Mouse (Mus musculus) lung, embryonic 16.5 days (tissue): ENCODE measurements at regions not wholly inside any gene's neighbourhood (a gene's known extent, or its start where the extent isn't known, plus 50 kb on each side); places are given as distances from the start of the nearest gene placed in this dataset.

Experiments used
- ATAC-seq: fragments of 200-750 bp; cut with Nextera tagmentation; 2 replicates; pipeline ENCODE4 v1.8.0; 2017; ENCODE audit warnings: low read depth, mild to moderate bottlenecking, moderate library complexity
- H3K27ac ChIP-seq: fragments of 300-500 bp; sonication (generic); 2 replicates; pipeline ENCODE4 v1.5.1; 2014; ENCODE audit warnings: mild to moderate bottlenecking, control low read depth, low read length
- H3K27me3 ChIP-seq: fragments of 300-500 bp; sonication (generic); 2 replicates; pipeline ENCODE4 v1.6.1; 2014; ENCODE audit warnings: low read depth, low read length, mixed read lengths; ENCODE audit not compliant: control insufficient read depth, insufficient read depth
- H3K36me3 ChIP-seq: fragments of 300-500 bp; sonication (generic); 2 replicates; pipeline ENCODE4 v1.6.1; 2014; ENCODE audit warnings: low read length; ENCODE audit not compliant: control insufficient read depth, insufficient read depth
- H3K4me1 ChIP-seq: fragments of 300-500 bp; sonication (generic); replicated peaks from 2 replicates; pipeline ENCODE4 v1.6.1; 2014; ENCODE audit warnings: low read length, mixed read lengths; ENCODE audit not compliant: control insufficient read depth, insufficient read depth
- H3K4me2 ChIP-seq: fragments of 300-500 bp; sonication (generic); 2 replicates; pipeline ENCODE4 v1.6.1; 2014; ENCODE audit warnings: low read depth, low read length, control low read depth
- H3K4me3 ChIP-seq: fragments of 300-500 bp; sonication (generic); 2 replicates; pipeline ENCODE4 v1.5.1; 2014; ENCODE audit warnings: mild to moderate bottlenecking, low read length, control low read depth
- H3K9ac ChIP-seq: fragments of 300-500 bp; sonication (generic); 2 replicates; pipeline ENCODE4 v1.6.1; 2014; ENCODE audit warnings: low read length, control low read depth
- H3K9me3 ChIP-seq: fragments of 300-500 bp; sonication (generic); 2 replicates; pipeline ENCODE4 v1.6.1; 2016; ENCODE audit warnings: low read length; ENCODE audit not compliant: control insufficient read depth
- WGBS: fragments of 180-500 bp; shearing (Covaris S2); extraction: QIAGEN DNeasy Blood & Tissue Kit; methylation state at CpG from one replicate; pipeline ENCODE4 v1.1.7; 2014; 5-methylcytosine and 5-hydroxymethylcytosine counted together

- H3K27me3 ChIP-seq: no peaks in the 10 kb centered on the region
- H3K27ac ChIP-seq: no peak overlapping the region
- H3K4me3 ChIP-seq: no peak overlapping the region
- no peaks in the 10 kb centered on the region for H3K9me3 ChIP-seq
- no peaks in the 10 kb centered on the region for H3K36me3 ChIP-seq
- no peaks in the 10 kb centered on the region for H3K4me1 ChIP-seq
- WGBS: 77% methylated on average over 8 of the region's 8 CpGs
- no peak for ATAC-seq
- no peak overlapping the region for H3K9ac ChIP-seq
- no peak overlapping the region for H3K4me2 ChIP-seq
These were observed 206.3 kb upstream of the Adgrl2 start for GRCm38 (mm10) chr3:149196477-149197185.

GRCm38 (mm10) chr3:149190856-149191576, 200.7 kb upstream of the Adgrl2 start:
- Histone ChIP-seq H3K4me2 (no peak overlapping the region), H3K9ac (no peak overlapping the region), H3K27me3 (no peaks in the 10 kb centered on the region), H3K9me3 (no peaks in the 10 kb centered on the region), H3K4me3 (no peak overlapping the region), H3K27ac (no peak overlapping the region), H3K36me3 (no peaks in the 10 kb centered on the region), H3K4me1 (peaks cover 5% of the 10 kb centered on the region; the same call in 1 of the 2 replicates)
- no peak for ATAC-seq
- WGBS: 70% methylated on average over 19 of the region's 19 CpGs

DNA sequence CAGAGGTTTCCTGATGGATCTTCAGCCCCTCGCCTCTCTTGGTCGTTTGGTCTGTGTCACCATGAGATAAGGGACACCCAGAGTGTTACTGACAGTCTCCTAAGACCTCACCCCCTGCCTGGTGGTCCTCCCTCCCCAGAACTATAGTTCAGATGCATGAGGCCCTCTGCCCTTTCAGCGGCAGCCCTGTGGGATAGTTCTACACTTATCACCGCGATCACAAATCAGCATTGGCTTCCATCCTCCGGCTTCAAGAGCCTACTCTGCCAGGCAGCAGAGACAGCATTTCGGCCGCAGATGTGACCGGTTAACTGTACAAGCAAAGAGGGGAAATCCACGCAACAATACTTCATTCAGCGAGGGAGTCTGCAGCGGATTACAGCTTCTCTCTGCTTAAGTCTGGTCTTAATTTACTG, 193.8 kb upstream of the Adgrl2 start:
- Histone ChIP-seq H3K36me3 (no peaks in the 10 kb centered on the region), H3K27ac (no peak overlapping the region), H3K9ac (0 out of 2 replicates have a peak overlapping the region, but pooled peaks have one; percentile 14), H3K9me3 (no peaks in the 10 kb centered on the region), H3K4me1 (peaks cover 10% of the 10 kb centered on the region), H3K27me3 (no peaks in the 10 kb centered on the region), H3K4me3 (no peak overlapping the region), H3K4me2 (peak overlapping the region; percentile 39)
- ATAC-seq: no peak
- 14% methylated on average over 12 of the region's 12 CpGs for WGBS

GRCm38 (mm10) chr3:149182095-149182494, 191.7 kb upstream of the Adgrl2 start:
- no peaks in the 10 kb centered on the region for H3K9me3 ChIP-seq
- H3K9ac ChIP-seq: no peak overlapping the region
- no peak overlapping the region for H3K4me3 ChIP-seq
- peaks cover 10% of the 10 kb centered on the region for H3K4me1 ChIP-seq
- no peaks in the 10 kb centered on the region for H3K27me3 ChIP-seq
- 71% methylated on average over 5 of the region's 5 CpGs for WGBS
- no peak for ATAC-seq
- H3K4me2 ChIP-seq: no peak overlapping the region
- H3K27ac ChIP-seq: no peak overlapping the region
- no peaks in the 10 kb centered on the region for H3K36me3 ChIP-seq

DNA sequence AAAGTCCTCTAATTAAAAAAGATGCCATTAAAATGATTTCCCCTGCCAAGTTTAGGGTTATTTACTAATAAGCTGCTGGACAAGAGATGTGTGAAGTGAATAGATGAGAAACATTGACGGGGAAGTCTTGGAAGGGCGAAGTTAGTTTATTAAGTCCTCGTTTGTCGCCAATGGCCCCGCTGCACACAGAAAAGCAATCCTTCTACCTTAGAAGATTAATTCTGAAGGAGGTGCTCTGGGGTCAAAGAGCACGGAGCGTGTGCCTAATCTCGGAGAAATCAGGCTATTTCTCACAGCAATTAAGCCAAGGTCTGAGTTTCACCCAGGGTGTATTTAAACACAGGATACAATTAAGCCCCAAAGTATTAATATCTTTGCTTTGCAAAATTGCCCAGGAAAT, 189.8 kb upstream of the Adgrl2 start:
- Histone ChIP-seq H3K4me3 (peak overlapping the region; percentile 22; the same call in 1 of the 2 replicates), H3K9ac (0 out of 2 replicates have a peak overlapping the region, but pooled peaks have one; percentile 2), H3K27ac (no peak overlapping the region), H3K9me3 (no peaks in the 10 kb centered on the region), H3K4me2 (peak overlapping the region; percentile 44), H3K36me3 (no peaks in the 10 kb centered on the region), H3K4me1 (peaks cover 12% of the 10 kb centered on the region), H3K27me3 (no peaks in the 10 kb centered on the region)
- ATAC-seq: no peak
- WGBS: 24% methylated on average over 8 of the region's 8 CpGs

GRCm38 (mm10) chr3:149179486-149180116, 189.2 kb upstream of the Adgrl2 start:
- WGBS: 37% methylated on average over 11 of the region's 11 CpGs
- Histone ChIP-seq H3K27ac (no peak overlapping the region), H3K27me3 (no peaks in the 10 kb centered on the region), H3K9me3 (no peaks in the 10 kb centered on the region), H3K36me3 (no peaks in the 10 kb centered on the region), H3K4me3 (0 out of 2 replicates have a peak overlapping the region, but pooled peaks have one; percentile 22), H3K4me1 (peaks cover 12% of the 10 kb centered on the region), H3K9ac (no peak overlapping the region), H3K4me2 (peak overlapping the region; percentile 44)
- ATAC-seq: peak; percentile 57; the same call in 1 of the 2 replicates

GRCm38 (mm10) chr3:149178891-149179290, 188.5 kb upstream of the Adgrl2 start:
- H3K4me2 ChIP-seq: no peak overlapping the region
- WGBS: 88% methylated on average over 3 of the region's 3 CpGs
- no peak overlapping the region for H3K4me3 ChIP-seq

GRCm38 (mm10) chr3:149174689-149175390, 184.5 kb upstream of the Adgrl2 start:
- Histone ChIP-seq H3K4me1 (peaks cover 13% of the 10 kb centered on the region), H3K27me3 (no peaks in the 10 kb centered on the region), H3K36me3 (no peaks in the 10 kb centered on the region), H3K9ac (no peak overlapping the region), H3K4me3 (no peak overlapping the region), H3K27ac (no peak overlapping the region), H3K9me3 (no peaks in the 10 kb centered on the region), H3K4me2 (no peak overlapping the region)
- WGBS: 56% methylated on average over 11 of the region's 11 CpGs
- ATAC-seq: no peak

More at GRCm38 (mm10) chr3:149178891-149179290, 188.5 kb upstream of the Adgrl2 start:
- Histone ChIP-seq H3K27me3 (no peaks in the 10 kb centered on the region), H3K9ac (no peak overlapping the region), H3K36me3 (no peaks in the 10 kb centered on the region), H3K9me3 (no peaks in the 10 kb centered on the region), H3K27ac (no peak overlapping the region), H3K4me1 (peaks cover 8% of the 10 kb centered on the region)
- ATAC-seq: no peak
